Mouse (Mus musculus): ENCODE measurements around the gene Trim25.

Gene Trim25

DNA sequence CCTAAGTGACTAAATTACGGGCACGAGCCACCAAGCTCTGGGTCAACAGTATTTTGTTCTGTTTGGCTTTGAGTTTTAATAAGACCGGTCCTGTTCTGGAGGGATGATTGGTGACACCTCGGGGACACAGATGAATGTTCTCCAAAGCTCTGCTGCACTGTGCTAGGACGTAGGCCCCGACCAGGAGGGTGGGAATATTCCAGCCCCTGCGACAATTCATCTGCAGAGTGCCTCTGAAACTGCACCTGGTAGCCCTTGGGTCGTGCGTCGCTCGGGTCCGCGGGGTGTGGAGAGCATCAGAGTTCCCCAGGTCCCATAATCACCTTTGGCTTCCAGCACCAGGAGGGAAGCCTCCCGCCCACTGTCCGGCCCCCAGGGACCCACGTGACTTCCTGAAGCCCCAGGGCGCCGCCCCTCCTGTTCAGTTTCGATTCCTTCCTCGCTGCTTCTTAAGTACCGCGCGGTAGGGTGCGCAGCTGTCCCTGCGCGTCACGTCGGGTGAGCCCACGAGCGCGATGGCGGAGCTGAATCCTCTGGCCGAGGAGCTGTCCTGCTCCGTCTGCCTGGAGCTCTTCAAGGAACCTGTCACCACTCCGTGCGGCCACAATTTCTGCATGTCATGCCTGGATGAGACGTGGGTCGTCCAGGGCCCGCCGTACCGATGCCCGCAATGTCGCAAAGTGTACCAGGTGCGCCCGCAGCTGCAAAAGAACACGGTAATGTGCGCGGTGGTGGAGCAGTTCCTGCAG lies at the start of gene Trim25:
Gene Trim25, plus strand, starts transcription at position 403 of the 749 bp plus-strand sequence.
- peak; percentile 90 to 91 for DNase-seq (ENCODE audit: low spot score in 2 of 2)

DNA sequence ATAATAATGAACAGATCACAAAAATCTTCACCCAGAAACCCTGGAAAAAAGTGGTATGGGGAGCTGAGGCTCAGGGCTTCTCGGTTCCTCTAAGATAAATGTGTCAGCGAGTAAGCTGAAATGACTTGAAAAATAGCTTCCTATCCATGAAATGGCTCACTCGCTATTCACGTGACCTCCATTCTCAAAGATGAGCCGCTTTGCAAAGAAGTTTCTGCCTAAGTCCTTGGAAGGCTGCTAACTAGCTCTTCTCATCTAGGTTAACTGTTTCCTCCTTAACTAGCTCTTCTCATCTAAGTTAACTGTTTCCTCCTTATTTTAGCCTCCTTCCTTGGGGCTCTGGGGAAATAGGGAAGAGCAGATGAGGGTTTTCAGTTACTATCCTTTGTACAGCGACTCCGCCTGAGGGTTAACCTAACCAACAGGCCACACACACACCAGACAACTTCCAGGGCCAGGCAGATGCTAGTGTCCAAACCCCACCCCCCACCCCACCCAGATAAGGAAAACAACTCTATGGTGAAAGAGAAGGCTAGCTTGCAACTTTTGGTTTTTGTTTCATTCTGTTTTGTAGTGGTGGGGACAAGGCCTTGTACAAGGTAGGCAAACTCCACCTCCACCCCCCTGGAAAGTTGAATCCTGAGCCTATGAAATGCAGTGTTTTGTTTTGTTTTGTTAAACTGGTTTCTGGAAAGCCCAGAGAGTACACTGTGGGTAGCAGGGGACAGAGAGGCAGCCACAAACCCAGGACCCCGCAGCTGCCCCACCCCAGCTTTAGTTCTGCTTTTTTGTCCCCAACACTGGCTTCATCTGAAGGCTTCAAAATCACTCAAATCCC lies 49.2 kb upstream of the Trim25 start:
- DNase-seq (ENCODE audit: low spot score in 2 of 2): no peak

DNA sequence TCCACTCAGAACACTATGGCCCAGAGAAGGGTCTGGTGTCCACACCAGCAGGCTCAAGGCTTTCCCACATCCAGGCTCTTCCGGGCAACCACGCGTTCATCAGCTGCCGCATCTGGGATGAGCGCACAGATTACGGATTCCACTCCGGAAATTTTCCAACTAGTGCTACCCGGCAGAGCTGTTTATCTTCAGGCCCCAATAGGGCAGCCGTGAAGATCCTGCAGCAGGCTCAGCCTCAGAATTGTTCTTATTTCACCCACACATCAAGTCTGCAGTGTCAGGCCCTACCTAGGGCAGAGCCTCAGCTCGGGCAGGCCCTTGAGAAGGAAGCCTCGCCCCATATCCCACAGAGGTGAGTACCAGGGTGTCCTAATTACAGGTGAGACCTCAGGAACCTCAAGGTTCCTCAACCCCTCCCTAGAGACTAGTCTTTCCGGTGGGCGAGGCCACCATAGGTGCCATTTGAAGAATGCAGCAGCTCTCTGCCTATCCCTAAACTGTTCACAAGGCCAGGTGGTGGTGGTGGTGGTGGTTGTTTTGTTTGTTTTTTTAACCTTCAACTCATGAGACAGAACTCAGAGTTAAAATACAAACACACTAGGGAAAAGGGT lies 48.4 kb upstream of the Trim25 start:
- no peak for DNase-seq (ENCODE audit: low spot score in 2 of 2)

DNA sequence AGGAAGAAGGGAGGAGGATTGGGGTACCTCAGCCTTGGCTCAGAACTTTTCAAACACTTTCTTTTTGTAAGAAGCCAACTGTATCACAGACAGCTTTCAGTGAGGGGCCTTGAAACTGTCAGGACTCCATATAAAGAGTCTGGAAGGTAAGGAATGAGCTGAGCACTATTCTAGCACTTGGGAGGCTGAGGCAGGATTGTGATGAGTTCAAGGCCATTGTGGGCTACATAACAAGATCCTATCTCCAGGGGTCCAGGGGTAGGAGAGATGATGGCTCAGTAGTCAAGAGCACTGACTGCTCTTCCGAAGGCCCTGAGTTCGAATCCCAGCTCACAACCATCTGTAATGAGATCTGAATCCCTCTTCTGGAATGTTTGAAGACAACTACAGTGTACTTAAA lies 47.6 kb upstream of the Trim25 start:
- no peak for DNase-seq (ENCODE audit: low spot score in 2 of 2)

DNA sequence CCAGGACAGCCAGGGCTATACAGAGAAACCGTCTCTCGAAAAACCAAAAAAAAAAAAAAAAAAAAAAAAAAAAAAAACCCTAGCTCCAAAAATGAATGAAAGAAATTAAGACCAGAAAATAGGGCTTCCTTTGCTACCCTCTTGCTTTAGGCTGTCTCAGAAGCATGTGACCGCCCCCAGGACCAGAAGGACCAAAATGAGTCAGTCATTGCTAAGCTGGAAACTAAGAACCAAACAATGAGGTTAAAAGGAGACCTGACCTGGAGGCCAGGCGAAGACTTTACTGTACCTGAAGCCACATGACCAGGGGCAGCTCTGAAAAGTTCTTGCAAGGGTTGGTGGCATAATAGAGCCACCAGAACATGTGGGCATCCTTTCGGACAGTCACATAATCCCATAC lies 47.1 kb upstream of the Trim25 start:
- DNase-seq (ENCODE audit: low spot score in 2 of 2): no peak

DNA sequence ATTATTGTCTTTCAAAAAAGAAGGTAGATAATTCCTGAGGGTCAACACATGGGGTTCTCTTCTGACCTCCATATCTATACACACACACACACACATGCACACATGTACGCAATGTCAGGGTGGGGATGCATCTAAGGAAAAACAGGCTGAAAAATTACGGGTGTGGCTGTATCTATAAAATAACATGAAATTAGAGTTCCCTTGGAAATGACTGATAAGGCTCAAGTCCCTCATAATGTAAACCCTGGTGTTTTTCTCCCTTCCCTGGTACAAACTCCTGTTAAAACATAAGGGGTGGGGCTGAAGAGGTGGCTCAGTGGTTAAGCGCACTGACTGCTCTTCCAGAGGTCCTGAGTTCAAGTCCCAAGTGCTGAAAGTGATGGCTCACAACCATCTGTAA lies 45.6 kb upstream of the Trim25 start:
- no peak for DNase-seq (ENCODE audit: low spot score in 2 of 2)

DNA sequence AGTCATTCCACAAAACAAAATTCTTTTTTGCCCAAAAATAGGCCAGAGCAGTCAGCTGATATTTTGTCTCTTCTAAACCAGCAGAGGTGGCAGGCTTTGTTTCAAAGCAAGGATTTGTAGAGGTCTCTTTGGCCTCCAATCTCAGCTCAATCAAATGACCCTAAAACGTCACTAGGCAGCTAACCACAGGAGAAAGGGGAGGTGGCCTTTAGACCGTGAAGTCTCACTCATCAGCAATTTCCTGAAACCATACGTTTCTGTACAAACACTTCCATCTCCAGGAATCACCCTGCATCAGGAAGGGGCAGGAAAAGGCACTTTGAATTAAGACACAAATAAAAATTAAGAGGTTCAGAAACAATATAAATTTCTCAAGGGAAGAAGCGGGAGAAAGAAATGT lies 44.4 kb upstream of the Trim25 start:
- no peak for DNase-seq (ENCODE audit: low spot score in 2 of 2)

DNA sequence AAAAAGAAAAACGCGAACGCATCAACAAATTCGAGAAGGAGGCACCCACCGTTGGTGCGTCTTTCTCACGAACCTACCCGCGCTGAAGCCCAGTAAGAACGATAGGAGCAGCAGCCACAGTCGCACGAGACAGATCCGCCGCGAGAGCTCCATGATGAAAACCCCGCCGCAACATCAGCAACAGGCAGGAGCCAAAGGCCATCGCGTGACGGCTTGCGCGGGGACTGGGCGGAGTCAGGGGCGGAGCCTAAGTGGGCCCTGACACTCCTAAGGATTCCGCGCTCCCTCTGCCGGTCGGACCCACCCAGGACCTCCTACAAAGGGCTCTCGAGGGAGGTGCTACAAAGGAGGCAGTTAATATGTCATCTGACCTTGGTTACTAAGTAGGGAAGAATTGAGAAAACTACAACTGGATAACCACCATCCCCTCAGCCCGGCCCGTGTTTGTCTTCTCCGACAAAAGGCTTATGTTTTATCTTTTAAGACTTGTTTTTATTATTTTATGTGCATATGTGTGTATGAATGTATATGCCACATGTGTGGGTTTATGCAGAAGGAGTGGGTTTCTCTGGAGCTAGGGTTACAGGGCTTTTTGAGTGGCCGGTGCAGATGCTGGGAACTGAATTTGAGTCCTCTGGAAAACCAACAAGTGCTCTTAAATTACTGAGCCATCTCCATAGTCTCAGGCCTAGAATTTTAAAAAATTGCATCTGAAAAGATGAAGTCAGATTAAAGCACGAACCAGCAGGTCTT lies 43.8 kb upstream of the Trim25 start, which contains the start of gene Scpep1:
Gene Scpep1, minus strand, starts transcription at position 249 of the 753 bp plus-strand sequence.
- DNase-seq (ENCODE audit: low spot score in 2 of 2): peak; percentile 92 to 97

DNA sequence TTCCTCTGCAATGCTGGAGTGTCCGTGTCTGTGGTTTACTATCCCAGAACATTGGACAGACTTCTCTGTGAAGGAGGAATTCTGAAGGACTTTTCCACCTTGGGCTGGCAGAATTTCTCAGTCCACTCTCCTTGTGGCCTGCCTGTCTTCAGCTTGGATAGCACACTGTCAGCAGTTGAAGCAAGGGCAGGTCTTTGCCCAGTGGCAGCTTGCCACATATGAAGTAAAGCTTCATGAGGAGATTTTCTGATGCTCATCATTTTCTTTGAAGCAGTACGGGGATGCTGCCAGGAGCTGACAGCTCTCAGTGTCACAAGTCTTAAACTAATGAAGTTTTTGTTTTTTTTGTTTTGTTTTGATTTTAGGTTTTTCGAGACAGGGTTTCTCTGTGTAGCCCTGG lies 40.3 kb upstream of the Trim25 start:
- no peak for DNase-seq (ENCODE audit: low spot score in 2 of 2)

DNA sequence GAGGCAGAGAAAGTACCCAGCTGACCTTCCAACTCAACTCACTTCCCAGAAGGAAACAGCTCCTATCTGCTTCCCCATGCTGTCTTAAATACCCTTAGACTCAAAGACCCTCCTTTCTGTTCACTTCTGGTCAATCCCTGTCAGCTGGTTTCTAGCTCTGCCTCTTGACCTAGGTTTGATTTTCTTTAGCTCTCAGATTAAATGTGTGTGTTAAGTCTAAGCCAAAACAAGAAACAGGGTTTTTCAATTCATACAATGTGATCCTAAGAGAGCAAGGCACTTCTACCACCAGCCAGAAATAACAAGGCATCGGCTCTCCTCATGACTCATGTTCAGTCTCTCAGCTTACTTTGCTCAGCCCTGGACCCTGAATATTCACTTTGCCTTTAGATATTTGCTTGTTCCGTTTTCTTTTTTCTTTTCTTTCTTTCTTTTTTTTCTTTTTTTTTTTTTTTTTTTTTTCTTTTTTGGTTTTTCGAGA lies 32.3 kb upstream of the Trim25 start, which contains the start of gene Elobl:
Gene Elobl, minus strand, starts transcription at position 51 of the 481 bp plus-strand sequence.
- DNase-seq (ENCODE audit: low spot score in 2 of 2): no peak

DNA sequence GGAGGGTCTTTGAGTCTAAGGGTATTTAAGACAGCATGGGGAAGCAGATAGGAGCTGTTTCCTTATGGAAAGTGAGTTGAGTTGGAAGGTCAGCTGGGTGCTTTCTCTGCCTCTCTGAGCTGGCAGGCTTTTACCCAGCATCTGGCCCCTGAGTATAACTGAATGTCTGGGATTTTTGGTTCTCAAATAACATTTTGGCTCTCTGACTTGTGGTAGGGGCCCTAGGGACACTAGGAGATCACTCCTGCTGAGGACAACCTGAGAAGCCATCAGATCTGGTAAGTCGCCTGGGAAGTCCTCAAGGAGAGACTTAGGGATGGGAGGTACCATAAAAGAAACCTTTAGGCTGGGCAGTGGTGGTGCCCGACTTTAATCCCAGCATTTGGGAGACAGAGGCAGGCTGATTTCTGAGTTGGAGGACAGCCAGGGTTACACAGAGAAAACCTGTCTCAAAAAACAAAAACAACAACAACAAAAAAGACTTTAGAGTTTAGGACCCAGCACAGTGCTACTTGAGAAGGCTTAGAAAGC lies 28.9 kb upstream of the Trim25 start, which contains the start of gene Coil:
Gene Coil, plus strand, starts transcription at position 51 of the 531 bp plus-strand sequence.
- peak in 1 of 2 experiments; percentile 18 for DNase-seq (ENCODE audit: low spot score in 2 of 2)

DNA sequence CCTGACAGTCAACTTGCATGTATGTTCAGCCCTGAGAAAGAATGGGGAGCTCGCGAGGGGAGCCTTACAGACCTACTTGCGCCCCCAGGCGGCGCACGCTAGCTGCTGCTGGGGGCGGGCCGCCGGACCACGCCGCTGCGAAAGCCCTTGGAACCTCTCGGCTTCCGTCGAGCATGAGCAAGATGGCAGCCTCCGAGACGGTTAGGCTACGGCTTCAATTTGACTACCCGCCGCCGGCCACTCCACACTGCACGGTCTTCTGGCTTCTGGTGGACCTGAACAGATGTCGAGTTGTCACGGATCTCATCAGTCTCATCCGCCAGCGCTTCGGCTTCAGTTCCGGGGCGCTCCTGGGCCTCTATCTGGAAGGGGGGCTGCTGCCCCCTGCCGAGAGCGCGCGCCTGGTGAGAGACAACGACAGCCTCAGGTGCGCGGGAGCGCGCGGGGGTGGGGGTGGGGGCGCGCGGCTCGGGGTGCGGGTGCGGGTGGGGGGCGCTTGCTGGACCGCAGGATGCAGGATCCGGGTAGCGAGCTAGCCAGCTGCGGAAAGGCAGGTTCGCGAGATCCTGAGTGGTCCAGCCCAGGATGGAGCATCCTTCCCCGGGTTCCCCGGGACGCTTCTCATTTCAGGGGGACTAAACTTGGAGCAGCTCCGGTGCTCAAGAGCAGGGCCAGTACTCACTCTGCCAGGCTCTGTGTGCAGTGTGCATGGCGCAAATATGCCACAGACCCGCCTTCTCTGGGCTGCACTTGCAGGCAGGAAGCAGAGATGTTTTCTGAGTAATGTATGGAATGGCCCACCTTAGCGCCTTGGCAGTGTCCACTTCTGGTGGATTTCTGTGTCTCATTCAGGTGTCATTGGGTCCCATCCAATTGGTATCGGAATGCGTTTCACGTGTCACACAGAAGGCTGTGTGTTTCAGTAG lies 25.1 kb upstream of the Trim25 start:
- DNase-seq (ENCODE audit: low spot score in 2 of 2): peak; percentile 86 to 93

DNA sequence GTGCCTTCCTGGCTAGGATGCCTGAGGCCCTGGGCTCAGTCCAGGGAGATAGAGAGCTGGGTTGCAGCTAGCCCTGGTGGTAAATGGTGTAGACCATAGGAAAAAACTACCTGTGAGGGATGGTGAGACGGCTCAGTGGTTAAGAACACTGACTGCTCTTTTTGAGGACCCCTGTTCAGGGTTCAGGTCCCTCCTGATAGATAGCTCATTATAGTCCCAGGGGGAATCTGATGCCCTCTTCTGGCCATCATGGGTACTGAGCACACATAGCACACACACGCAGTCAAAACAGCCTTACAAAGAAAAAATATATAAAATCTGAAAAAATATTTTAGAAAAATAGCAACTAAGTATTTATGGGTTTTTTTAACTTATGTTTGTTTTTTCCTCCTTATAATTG lies 22.9 kb upstream of the Trim25 start:
- no peak for DNase-seq (ENCODE audit: low spot score in 2 of 2)

DNA sequence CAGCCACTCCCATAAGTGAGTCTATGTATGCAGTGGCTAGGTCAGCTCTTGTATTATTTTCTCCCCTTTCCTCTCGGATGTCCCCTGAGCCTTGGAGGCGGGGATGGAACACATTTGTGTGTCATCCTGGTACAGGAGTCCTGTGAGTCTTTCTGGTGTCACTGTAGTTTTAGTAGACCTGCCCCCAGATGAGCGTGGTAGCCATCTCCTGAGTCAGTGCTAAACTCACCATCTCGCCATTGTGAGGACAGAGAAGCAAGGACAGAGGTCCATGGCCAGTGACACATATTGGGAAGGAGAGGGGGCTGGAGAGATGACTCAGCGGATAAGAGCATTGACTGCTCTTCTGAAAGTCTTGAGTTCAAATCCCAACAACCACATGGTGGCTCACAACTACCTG lies 22.0 kb upstream of the Trim25 start:
- no peak for DNase-seq (ENCODE audit: low spot score in 2 of 2)

DNA sequence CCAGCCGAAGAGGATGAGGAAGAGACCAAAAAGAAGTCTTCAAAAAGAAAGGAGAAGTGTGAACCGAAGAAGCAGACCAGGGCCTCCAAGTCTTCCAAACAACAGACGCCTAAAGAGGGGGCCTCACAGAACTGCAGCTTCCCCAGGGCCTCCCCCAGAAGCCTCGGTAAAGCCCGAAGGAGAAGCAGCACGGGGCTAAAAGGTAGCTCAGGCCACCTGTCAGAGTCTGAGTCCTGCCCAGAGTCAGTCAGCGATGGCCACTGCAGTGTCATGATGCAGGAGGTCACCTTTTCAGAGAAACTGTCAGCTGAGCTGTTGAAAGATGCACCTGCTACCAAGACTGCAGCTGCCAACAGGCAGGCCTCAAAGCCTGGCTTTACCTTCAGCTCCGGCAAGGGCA lies 17.8 kb upstream of the Trim25 start:
- no peak for DNase-seq (ENCODE audit: low spot score in 2 of 2)

DNA sequence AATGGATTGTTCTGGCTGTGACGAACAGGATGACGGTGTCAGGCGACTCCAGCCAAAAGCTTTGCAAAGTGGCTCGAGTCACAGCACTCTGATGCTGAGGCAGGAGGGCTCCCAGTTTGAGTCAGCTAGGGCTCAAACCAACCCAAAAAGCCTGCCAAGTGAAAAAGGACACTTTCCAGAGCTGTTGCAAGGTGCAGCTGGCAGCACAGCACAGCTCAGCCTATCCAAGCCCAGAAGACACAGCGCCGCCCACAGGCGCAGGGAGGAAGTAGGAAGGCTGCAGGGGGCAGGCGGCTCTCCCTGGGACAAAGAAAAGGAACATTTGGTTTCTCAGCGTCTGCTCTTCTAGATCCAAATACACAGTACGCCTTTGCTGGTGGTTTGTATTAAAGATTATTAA lies 12.6 kb upstream of the Trim25 start:
- no peak for DNase-seq (ENCODE audit: low spot score in 2 of 2)

DNA sequence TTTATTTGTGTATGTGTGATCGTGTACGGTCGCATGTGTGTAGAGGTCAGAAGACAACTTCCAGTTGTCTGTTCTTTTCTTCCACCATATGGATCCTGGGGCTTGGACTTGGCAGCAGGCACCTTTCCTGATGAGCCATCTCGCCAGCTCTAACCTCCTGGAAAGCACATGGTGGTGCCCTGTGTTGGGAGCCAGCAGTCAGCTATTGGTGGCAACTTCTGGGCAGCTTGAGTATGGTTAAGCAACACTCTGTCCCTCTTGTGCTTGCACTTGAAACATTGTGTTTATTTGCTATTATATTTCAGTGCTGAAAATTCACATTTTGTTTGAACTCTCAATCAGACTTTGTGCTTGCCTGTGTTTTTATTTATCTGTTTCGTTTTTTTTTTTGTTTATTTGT lies 10.2 kb upstream of the Trim25 start:
- DNase-seq (ENCODE audit: low spot score in 2 of 2): no peak

DNA sequence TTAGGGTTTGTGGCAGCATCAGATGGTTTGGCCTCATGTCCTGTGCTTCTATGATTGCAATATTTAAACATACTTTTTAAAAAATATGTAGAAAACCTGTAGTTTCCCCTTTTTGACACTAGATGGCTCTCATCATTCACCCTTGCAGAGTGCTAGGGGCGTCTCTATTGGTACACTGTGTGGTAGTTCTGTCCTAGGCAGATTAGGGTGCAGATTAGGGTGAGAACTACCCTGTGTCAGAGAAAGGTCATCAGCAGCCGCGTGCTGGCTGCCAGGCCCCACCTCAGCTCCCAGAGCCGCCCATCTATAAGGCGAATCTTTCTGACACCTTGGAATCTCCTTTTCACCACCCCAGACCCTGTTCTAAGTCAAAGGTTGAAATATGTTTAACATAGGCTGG lies 9.6 kb upstream of the Trim25 start:
- DNase-seq (ENCODE audit: low spot score in 2 of 2): peak in 1 of 2 experiments; percentile 43

DNA sequence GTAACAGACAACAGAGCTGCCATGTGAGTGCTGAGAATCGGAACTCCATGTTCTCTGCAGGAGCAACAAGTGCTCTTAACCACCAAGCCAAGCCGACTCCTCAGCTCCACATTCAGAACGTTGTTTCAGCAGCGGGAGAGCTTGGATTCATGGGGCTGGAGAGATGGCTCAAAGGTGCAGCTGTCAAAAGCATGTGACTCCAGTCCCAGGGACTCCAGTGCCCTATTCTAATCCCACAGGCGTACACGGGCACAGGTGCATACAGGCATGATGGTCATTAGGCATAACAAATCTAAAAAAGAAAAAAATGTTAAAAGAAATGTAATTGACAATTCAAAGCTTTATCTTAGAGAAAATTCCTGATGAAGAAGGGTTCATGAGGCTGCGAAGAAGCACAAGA lies 6.0 kb upstream of the Trim25 start:
- DNase-seq (ENCODE audit: low spot score in 2 of 2): no peak

DNA sequence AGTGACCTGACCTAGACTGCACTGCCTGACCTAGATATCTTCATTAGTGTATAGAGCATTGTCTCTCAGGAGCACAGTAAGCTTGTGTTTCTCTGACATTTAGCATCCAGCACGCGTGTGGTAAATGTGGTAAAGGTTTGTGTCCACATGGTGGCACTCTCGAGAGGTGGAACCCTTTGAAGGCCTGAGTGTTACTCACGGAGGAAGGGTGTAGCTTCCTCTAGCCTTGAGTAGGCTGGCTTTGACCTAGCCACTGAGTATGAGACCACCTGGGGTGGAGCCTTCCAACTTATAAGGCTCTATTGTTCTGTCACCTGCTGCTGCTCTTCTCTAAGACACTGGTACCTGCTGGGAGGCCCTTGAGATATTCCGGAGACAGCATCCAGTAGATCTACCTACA lies 5.6 kb upstream of the Trim25 start:
- peak; percentile 70 to 76 for DNase-seq (ENCODE audit: low spot score in 2 of 2)

Data from thymus, postnatal 10 days (tissue).